Mouse (Mus musculus): ENCODE results near the gene Toporsl. TPM values are rescaled to one million over a fixed set of nuclear protein-coding genes. Genes with fewer than 3 reads are reported as not detected.

The Toporsl gene
- polyA plus RNA-seq, 1 experiment from 2014 or later: not detected

GRCm38 (mm10) chr4:52660701-52661117 lies 64.6 kb downstream of the Toporsl start:
- no peak for ATAC-seq (ENCODE audit: insufficient number of reproducible peaks, insufficient read depth, low FRiP score, low TSS enrichment, low read depth)
- H3K36me3 ChIP-seq: no peaks in the 10 kb centered on the region
- no peak overlapping the region for H3K27ac ChIP-seq
- H3K4me1 ChIP-seq: no peaks in the 10 kb centered on the region
- no peak overlapping the region for H3K4me2 ChIP-seq
- no peaks in the 10 kb centered on the region for H3K27me3 ChIP-seq
- no peak overlapping the region for H3K4me3 ChIP-seq
- H3K9me3 ChIP-seq: no peaks in the 10 kb centered on the region
- no peak overlapping the region for H3K9ac ChIP-seq
- WGBS: 22% methylated on average over 3 of the region's 3 CpGs

DNA sequence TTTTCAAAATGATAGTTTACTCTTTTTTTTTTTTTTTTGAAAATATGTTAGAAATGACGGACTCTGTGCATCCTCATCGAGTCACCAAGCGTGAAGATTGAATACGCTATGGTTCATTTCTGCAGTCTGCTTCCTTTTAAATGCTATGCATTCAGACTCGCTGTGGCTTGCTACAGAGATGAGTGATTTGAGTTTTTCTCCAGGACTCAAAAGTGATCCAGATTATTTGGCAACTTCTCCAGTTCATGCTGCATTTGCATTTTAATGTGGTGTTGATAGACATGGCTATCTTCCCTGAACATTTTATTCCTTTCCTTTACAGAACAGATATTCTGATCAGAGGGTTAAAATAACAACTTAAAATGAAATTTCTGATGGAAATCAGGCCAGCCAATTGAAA lies 65.2 kb downstream of the Toporsl start:
- no peaks in the 10 kb centered on the region for H3K36me3 ChIP-seq
- H3K27ac ChIP-seq: no peak overlapping the region
- no peak overlapping the region for H3K9ac ChIP-seq
- H3K4me3 ChIP-seq: no peak overlapping the region
- no peak for ATAC-seq (ENCODE audit: insufficient number of reproducible peaks, insufficient read depth, low FRiP score, low TSS enrichment, low read depth)
- H3K4me2 ChIP-seq: no peak overlapping the region
- 57% methylated on average over 5 of the region's 5 CpGs for WGBS
- H3K9me3 ChIP-seq: no peaks in the 10 kb centered on the region
- no peaks in the 10 kb centered on the region for H3K27me3 ChIP-seq
- H3K4me1 ChIP-seq: no peaks in the 10 kb centered on the region

Other genes with a start within 250 kb of the Toporsl start
- 199 and 229 TPM in 2 replicates for gene Smc2, start 157.0 kb upstream of the Toporsl start, polyA plus RNA-seq (2015; fragmentation: Nextera tagmentation; extraction: Ambion mirVana)
- 1.6 and 4.4 TPM in 2 replicates for gene Vma21-ps, start 99.0 kb upstream of the Toporsl start, polyA plus RNA-seq (2015; fragmentation: Nextera tagmentation; extraction: Ambion mirVana)
- not detected in 2 replicates for gene Olfr275, start 218.3 kb downstream of the Toporsl start, polyA plus RNA-seq (2015; fragmentation: Nextera tagmentation; extraction: Ambion mirVana)

Data from embryonic facial prominence, embryonic 13.5 days (tissue).